ENCODE assay signal across 22 mouse cellular contexts in genomic region chr1:30114186-30114585, GRCm38 (mm10).
DNase-seq lines count a peak whose midpoint lies in the region; ATAC-seq and TF ChIP-seq lines count a peak whose summit lies in the region.
"Had no signal": no experiment of that assay in that cellular context is flagged by ENCODE, and none has a peak within 500 bp of the region (broad histone marks: within the 10 kb centered on the region; RNA-seq: fewer than 3 reads in every experiment).

No protein-coding gene starts in this region.

- DNase-seq in kidney, adult 11 months, result peak; percentile 10
- DNase-seq in kidney, postnatal 25 days, result no peak
- peak; percentile 80 for DNase-seq in kidney, adult 2 months
- peak; percentile 25 to 45 for DNase-seq in kidney, adult 8-10 months
- DNase-seq in kidney, adult 18-20 months, result no peak
- DNase-seq in kidney, adult 9 months, result peak; percentile 80
- DNase-seq: adrenal gland, adult 2 months; adrenal gland, adult 8-10 months; adrenal gland, postnatal 10 days; adrenal gland, postnatal 14 days; adrenal gland, postnatal 25 days; adrenal gland, postnatal 36 days; B cell, adult 2 months; cerebellum, adult 11 months; cerebellum, adult 11-12 months had no signal

- no peak overlapping the region for H3K4me2 ChIP-seq in kidney, embryonic 14.5 days (replicated peaks; ENCODE audit: low read depth, low read length)
- H3K4me2 ChIP-seq in kidney, embryonic 16.5 days (replicated peaks; ENCODE audit: low read depth, low read length), result no peak overlapping the region

- H3K36me3 ChIP-seq in kidney, adult 2 months (ENCODE audit: control insufficient read depth, insufficient read depth, low read length), result no peaks in the 10 kb centered on the region
- no peaks in the 10 kb centered on the region for H3K36me3 ChIP-seq in kidney, embryonic 14.5 days (ENCODE audit: control insufficient read depth, insufficient read depth, low read length)
- H3K36me3 ChIP-seq in kidney, embryonic 16.5 days (ENCODE audit: insufficient read depth, low read length), result no peaks in the 10 kb centered on the region
- H3K36me3 ChIP-seq: G1E had no signal

- no peak overlapping the region for H3K27ac ChIP-seq in kidney, adult 2 months (ENCODE audit: insufficient read depth, low read depth, low read length)
- H3K27ac ChIP-seq in kidney, embryonic 14.5 days (ENCODE audit: low read depth, low read length), result no peak overlapping the region
- H3K27ac ChIP-seq in kidney, embryonic 16.5 days (ENCODE audit: low read length), result no peak overlapping the region

- no peak overlapping the region for H3K4me3 ChIP-seq in kidney, adult 2 months (ENCODE audit: insufficient read depth, low read depth, low read length)
- H3K4me3 ChIP-seq in kidney, embryonic 14.5 days (ENCODE audit: low read length), result no peak overlapping the region
- H3K4me3 ChIP-seq in kidney, embryonic 16.5 days (ENCODE audit: low read length), result no peak overlapping the region

- H3K4me1 ChIP-seq in kidney, adult 2 months (ENCODE audit: control insufficient read depth, insufficient read depth, low read length), result no peaks in the 10 kb centered on the region
- H3K4me1 ChIP-seq in kidney, embryonic 14.5 days (ENCODE audit: control insufficient read depth, insufficient read depth, low read length), result no peaks in the 10 kb centered on the region
- H3K4me1 ChIP-seq in kidney, embryonic 16.5 days (ENCODE audit: insufficient read depth, low read length), result no peaks in the 10 kb centered on the region

- TF ChIP-seq CTCF in kidney, adult 2 months (conservative IDR thresholded peaks at IDR 0.05; ENCODE audit: insufficient read depth, insufficient read length, low read depth, low read length), result no peak

- WGBS in kidney, adult 2 months, result 50% methylated on average over 3 of the region's 3 CpGs
- 82% methylated on average over 3 of the region's 3 CpGs for WGBS in kidney, embryonic 14.5 days
- WGBS in kidney, embryonic 16.5 days, result 75% methylated on average over 3 of the region's 3 CpGs

- no peak overlapping the region for H3K9ac ChIP-seq in kidney, embryonic 14.5 days (ENCODE audit: low read depth, low read length)
- H3K9ac ChIP-seq in kidney, embryonic 16.5 days (replicated peaks; ENCODE audit: low read length), result no peak overlapping the region

- ATAC-seq in kidney, embryonic 14.5 days (ENCODE audit: low FRiP score, low TSS enrichment), result no peak
- ATAC-seq in kidney, embryonic 16.5 days (ENCODE audit: low FRiP score, low TSS enrichment), result no peak
- ATAC-seq: activated CD4-positive, CD25-positive, alpha-beta regulatory T cell, adult 4 months; CD4-positive, CD25-positive, alpha-beta regulatory T cell, adult 4 months; Patski had no signal

- no peaks in the 10 kb centered on the region for H3K27me3 ChIP-seq in kidney, adult 2 months (replicated peaks; ENCODE audit: control insufficient read depth, insufficient read depth, low read length)
- H3K27me3 ChIP-seq in kidney, embryonic 14.5 days (ENCODE audit: control insufficient read depth, insufficient read depth, low read length), result no peaks in the 10 kb centered on the region
- no peaks in the 10 kb centered on the region for H3K27me3 ChIP-seq in kidney, embryonic 16.5 days (ENCODE audit: insufficient read depth, low read length)
- H3K27me3 ChIP-seq: CH12.LX, Patski had no signal

- TF ChIP-seq POLR2A in kidney, adult 2 months (IDR thresholded peaks at IDR 0.05; ENCODE audit: low read depth, low read length), result no peak

- H3K9me3 ChIP-seq in kidney, embryonic 14.5 days (ENCODE audit: control insufficient read depth, low read length), result no peaks in the 10 kb centered on the region
- no peaks in the 10 kb centered on the region for H3K9me3 ChIP-seq in kidney, embryonic 16.5 days (ENCODE audit: low read length)

Comparison
In these comparisons a context has a peak if more than half of its experiments do, and no peak if none do; other contexts are left out.
1. DNase-seq: peak in kidney, adult 11 months (single experiment), kidney, adult 2 months (single experiment), kidney, adult 8-10 months (2 of 2) and kidney, adult 9 months (single experiment); none in kidney, postnatal 25 days (0 of 2) and kidney, adult 18-20 months (single experiment).